Mouse (Mus musculus) thymus, adult 18-20 months (tissue): ENCODE results near the gene Ube2l6.
"Not testable (repeated sequence)": the region's sequence is repeated elsewhere in the genome, so short reads cannot be mapped to it uniquely, and the experiment has no call there.

Experiments
- DNase-seq, 2 experiments: peaks; one replicate each; pipeline ENCODE4 v3.0.0; 2022; ENCODE audit warnings: mixed read lengths in 2 of 2

Gene Ube2l6

DNA sequence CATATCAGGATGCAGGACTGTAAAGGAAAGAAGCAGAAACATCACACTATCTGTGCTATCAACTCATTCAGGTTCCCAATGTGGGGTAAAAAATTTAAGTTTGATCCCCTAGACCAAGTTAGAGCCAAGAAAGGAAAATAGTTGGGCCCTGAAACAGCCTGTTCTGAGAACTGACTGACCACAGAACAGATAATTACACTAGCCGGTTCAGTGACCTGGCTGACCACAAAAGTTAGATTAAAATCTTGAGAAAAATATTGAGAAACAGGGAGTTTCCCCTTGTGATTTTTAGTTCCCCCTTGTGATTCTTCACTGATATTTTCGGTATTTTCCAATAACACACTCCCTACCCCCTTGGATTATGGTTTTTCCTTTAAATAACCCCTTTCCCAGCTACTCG is 4.8 kb upstream of the Ube2l6 start:
- no peak for DNase-seq

DNA sequence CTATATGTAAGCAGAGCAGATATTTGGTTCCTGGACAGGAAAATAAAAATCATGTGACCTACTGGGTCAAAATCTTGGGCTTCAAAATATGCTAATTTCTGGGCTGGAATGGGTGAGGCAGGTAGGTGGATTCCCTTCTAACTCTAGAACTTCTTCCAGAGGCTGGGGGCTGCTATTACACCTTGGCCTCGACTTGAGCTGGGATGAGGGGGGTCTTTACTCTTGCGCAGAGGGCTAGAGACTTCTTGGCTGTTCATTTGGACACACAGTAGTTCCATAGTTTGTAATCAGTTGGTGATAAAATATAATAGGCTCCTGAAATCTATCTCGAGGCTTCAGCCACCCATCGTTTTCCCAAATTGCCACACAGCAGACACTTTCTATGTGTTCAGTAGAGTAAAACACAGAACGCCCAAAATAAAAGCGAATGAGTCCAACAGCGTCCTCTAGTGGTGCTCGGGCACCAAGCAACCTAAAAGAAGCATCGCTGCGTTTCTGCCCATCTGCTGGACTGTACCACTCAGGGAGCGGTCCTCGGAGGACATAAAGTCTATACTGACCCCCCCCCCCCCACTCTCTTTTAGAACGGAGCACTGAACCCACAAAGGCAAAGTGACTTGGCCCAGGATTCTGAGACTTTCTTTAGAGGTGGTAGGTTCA is 665 bp upstream of the Ube2l6 start:
- peak in 1 of 2 experiments; percentile 26 for DNase-seq

DNA sequence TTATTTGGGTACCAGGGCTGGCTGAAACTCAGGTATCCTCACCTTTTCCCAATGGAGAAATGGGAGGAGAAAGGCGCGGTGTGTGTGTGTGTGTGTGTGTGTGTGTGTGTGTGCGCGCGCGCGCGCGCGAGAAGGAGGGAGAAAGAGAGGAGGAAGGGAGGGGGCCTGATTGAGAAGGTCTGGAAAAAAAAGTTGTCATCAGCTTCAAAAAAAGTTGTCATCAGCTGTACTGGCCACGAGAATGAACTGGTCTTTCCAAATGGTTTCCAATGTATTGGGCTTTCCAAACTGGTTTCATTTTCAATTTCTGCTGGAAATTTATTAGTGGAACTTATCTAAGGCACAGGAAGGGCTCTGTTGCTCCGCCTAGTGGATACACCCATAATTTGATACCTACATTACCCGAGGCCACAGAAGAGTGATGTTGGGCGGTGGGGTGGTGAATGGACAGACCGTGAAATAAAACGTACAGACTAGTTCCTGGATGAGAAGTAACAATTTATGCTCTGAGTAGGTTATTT is 473 bp downstream of the Ube2l6 start:
- no peak for DNase-seq

DNA sequence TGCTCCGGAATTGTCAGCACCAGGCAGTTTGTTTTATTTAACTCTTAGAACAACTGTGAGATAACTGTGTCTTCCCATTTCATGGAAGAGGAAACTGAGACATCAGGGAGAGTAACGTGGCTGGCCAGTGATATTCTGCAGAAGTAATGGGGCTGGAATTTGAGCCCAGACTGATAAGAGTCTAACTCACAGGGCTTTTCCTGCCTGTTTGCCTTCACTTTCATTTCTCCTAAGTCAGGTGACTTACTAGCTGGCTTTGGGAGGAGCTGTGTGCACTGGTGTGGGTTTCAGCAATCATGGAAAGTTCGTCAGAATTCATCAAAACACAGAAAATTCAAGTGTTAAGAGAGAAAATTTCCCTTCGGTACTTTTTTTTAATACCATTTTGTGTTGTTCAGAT is 1.7 kb downstream of the Ube2l6 start:
- no peak for DNase-seq

DNA sequence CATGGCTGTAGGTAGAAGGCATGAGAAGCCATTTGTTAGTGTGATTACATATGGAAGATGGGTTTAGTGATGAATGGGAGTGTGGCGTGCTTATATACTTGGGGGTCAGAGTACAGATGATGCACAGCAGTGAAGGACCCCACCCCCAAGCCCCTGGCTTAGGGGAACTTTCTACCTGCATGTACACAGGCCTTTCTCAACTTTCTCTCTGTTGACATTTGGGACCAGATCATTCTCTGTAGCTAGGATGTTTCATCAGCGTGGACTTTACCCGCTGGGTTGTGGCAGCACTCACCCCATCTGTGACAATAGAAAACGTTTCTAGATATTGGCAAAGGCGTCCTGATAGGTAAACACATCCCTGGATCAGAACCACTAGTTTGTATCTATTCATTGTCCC is 2.6 kb downstream of the Ube2l6 start:
- DNase-seq, result not testable (repeated sequence)

DNA sequence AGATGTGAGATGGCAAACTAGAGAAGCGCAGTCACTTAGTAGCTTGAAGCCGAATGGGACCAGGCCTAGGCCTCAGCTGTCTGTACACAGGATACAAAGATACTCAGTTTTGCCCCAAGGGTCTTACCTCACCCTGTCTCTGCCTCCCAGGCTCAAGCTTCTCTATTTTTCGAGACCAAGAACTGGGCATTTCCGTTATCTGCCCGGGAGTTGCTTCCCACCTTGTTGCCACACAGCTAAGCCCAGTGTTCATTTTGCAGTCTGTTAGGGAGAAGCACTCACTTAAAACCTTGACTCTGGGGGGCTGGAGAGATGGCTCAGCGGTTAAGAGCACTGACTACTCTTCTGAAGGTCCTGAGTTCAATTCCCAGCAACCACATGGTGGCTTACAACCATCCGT is 5.3 kb downstream of the Ube2l6 start:
- no peak for DNase-seq

DNA sequence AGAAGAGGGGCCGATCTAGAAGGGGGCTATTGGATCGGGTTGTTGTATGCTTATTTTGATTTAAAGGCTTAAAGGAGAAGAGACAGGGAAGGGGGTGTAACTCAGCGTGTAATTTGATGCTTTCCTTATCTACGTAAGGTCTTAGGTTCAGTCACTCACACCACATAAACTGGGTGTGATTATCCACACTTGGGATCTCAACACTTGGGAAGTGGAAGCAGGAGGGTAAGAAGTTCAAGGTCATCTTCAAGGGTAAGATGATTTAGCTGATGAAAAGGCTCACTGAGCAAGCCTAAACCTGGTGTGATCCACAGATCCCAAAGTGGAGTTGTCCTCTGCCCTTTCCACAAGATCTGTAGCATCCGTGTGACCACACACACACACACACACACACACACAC is 7.9 kb downstream of the Ube2l6 start:
- DNase-seq, result no peak

DNA sequence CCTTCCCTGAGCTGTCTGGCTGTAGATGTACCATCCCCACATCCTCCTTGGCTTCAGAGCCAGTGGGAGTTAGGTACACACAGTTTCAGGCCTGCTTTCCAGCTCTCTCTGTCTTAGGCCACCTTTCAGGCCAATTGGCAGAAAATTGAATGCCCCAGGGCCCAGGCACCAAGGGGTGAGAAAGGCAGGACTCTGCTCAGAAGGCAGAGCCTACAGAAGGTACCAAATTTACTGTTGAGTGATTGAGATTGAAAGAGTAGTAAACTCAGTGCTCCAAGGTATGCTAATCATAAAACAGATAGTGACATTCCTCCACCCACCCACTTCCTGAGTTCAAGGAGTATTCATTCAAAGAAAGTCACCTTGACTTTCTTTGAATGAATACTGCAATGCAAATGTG is 10.7 kb downstream of the Ube2l6 start:
- no peak for DNase-seq

- DNase-seq, result no peak
Measured at GRCm38 (mm10) chr2:84810526-84810885, 11.9 kb downstream of the Ube2l6 start.

- DNase-seq, result peak; percentile 67 to 73
Measured at GRCm38 (mm10) chr2:84810886-84811577, 12.4 kb downstream of the Ube2l6 start.

DNA sequence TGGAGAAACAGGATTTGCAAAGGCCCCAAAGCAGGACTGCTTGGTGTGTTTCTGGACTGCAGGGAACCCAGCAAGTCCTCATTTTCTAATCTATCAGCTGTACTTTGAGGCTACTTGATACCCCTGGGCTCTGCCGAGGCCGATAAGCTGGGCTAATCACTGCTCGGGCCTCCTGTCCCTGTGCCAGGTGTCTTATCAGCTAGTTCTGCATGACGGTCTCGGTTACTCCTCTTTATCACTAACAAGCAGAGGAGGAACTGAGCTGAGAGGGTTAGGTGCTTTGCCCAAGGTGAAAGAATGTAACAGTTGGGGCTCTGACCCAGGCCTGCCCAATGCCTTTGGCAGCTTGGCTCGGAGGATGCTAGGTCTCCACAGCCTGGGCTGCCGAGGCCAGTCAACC is 13.3 kb downstream of the Ube2l6 start:
- DNase-seq, result no peak

GRCm38 (mm10) chr2:84812676-84813075 is 14.0 kb downstream of the Ube2l6 start:
- no peak for DNase-seq

GRCm38 (mm10) chr2:84819861-84820260 is 21.2 kb downstream of the Ube2l6 start:
- no peak for DNase-seq

- DNase-seq, result no peak
Measured at GRCm38 (mm10) chr2:84822552-84822951, 23.9 kb downstream of the Ube2l6 start, which contains the start of gene Smtnl1. Gene Smtnl1, minus strand, starts transcription at chr2:84822652.

- no peak for DNase-seq
Measured at GRCm38 (mm10) chr2:84823237-84823636, 24.6 kb downstream of the Ube2l6 start.

DNA sequence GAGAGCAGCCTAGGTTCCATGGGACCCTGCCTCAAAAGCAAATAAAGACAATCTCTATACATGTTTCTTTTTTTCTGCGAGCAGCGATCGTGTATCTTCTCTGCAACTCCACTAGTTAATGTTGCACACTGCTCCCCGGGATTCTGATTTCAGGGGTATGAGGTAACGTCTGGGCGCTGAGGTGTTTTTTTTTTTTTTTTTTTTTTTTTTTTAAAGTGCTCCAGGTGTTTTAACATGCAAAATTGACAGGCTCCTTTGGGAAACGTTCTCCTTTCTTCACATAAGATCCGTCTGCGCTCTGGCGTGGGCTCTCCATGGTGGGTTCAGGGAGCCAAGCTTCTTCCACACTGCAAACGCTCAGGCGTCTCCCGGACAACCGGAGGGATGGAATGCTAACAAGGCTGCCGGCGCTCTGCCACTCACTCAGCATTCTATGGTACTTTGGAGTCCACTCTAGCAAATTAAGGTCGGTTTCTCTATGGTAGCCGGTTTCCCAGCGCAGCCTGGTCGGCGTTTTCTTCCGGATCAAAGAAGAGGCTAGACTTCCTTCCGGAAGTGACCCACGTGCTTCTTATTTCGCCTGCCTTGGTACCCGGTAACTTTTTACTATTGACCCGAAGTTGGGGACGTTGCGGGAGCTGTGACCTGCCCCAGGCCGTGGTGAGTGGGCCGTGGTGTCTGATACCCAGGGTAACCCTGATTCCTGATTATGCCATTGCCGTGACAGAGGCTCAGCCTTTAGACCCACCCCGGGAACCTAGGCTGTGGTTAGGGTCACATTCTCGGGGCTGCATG is 28.1 kb downstream of the Ube2l6 start, which contains the start of gene Timm10:
TSS of gene Timm10 (plus strand) at position 510 of the 795 bp plus-strand sequence.
- DNase-seq, result peak; percentile 48 to 68

GRCm38 (mm10) chr2:84827283-84827920 is 28.8 kb downstream of the Ube2l6 start:
- DNase-seq, result no peak

GRCm38 (mm10) chr2:84831666-84832391 is 33.2 kb downstream of the Ube2l6 start:
- peak; percentile 52 to 63 for DNase-seq

DNA sequence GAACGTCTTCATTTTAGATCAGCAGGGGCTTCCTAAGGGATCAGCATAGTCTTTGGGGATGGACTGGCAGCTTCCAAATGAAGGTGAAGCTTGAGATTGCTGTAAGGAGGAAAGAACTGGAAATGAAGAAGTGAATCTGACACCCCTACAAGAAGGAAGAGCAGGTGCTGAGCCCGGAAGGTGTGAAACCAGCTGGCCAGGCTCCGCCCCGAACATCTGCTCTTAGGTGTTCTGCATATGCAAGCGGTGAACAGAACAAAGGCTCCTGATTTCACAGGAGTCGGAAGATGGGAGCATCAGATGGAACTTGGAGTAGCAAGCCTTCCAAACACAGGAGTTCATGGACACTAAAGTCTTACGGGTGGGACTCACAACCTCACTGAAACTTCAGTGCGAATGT is 38.5 kb downstream of the Ube2l6 start:
- peak; percentile 68 to 76 for DNase-seq

GRCm38 (mm10) chr2:84837817-84838592 is 39.4 kb downstream of the Ube2l6 start:
- DNase-seq, result peak in 1 of 2 experiments; percentile 69

- no peak for DNase-seq
Measured at GRCm38 (mm10) chr2:84838593-84838949, 39.9 kb downstream of the Ube2l6 start, which contains the start of gene Slc43a1. Gene Slc43a1, plus strand, starts transcription at chr2:84838850.
